Mouse (Mus musculus) layer of hippocampus, postnatal 25 days (tissue): Measurements from ENCODE around the gene Tmem246. TPM values are rescaled to one million over a fixed set of nuclear protein-coding genes. Genes with fewer than 3 reads are reported as not detected.
"Not testable (repeated sequence)": the region's sequence is repeated elsewhere in the genome, so short reads cannot be mapped to it uniquely, and the experiment has no call there.

ENCODE experiments used
- DNase-seq, 2 experiments: peaks; one replicate each; pipeline ENCODE4 v3.0.0; 2022; ENCODE audit warnings: mixed read lengths in 2 of 2, low spot score in 1 of 2; ENCODE audit errors: extremely low spot score in 1 of 2
- total RNA-seq, 2 experiments: library from RNA; stranded (reverse); gene quantifications; 2 replicates each; pipeline ENCODE4 v1.2.3; 2021

Tmem246 gene
- 10 to 100 TPM; 66.0 to 75.9 TPM for total RNA-seq

GRCm38 (mm10) chr4:49597183-49598100 lies at the start of gene Tmem246:
Gene Tmem246, minus strand, starts transcription at chr4:49597876.
- peak; percentile 49 to 76 for DNase-seq

GRCm38 (mm10) chr4:49639913-49640312 lies 42.2 kb upstream of the Tmem246 start:
- DNase-seq, result no peak

- no peak for DNase-seq
These were observed 40.1 kb upstream of the Tmem246 start for GRCm38 (mm10) chr4:49637821-49638220.

- no peak for DNase-seq
These were observed 34.4 kb upstream of the Tmem246 start for GRCm38 (mm10) chr4:49632139-49632481.

GRCm38 (mm10) chr4:49631319-49632138 lies 33.9 kb upstream of the Tmem246 start, which contains the start of gene Rnf20:
Gene Rnf20, plus strand, starts transcription at chr4:49632006.
- peak; percentile 89 to 95 for DNase-seq

GRCm38 (mm10) chr4:49628941-49629340 lies 31.3 kb upstream of the Tmem246 start:
- DNase-seq, result no peak

GRCm38 (mm10) chr4:49626973-49627372 lies 29.3 kb upstream of the Tmem246 start:
- peak; percentile 61 to 90 for DNase-seq

GRCm38 (mm10) chr4:49624969-49625368 lies 27.3 kb upstream of the Tmem246 start:
- DNase-seq, result not testable (repeated sequence)

- DNase-seq, result no peak
These were observed 26.2 kb upstream of the Tmem246 start for GRCm38 (mm10) chr4:49623916-49624315.

GRCm38 (mm10) chr4:49622272-49622671 lies 24.6 kb upstream of the Tmem246 start:
- no peak for DNase-seq

- not testable (repeated sequence) for DNase-seq
These were observed 22.2 kb upstream of the Tmem246 start for GRCm38 (mm10) chr4:49619861-49620260.

- no peak for DNase-seq
These were observed 19.2 kb upstream of the Tmem246 start for GRCm38 (mm10) chr4:49616924-49617323.

GRCm38 (mm10) chr4:49605459-49605858 lies 7.8 kb upstream of the Tmem246 start:
- DNase-seq, result no peak

- no peak for DNase-seq
These were observed 6.9 kb upstream of the Tmem246 start for GRCm38 (mm10) chr4:49604616-49605015.

GRCm38 (mm10) chr4:49604016-49604546 lies 6.4 kb upstream of the Tmem246 start:
- no peak for DNase-seq

GRCm38 (mm10) chr4:49603161-49603560 lies 5.5 kb upstream of the Tmem246 start:
- DNase-seq, result no peak

GRCm38 (mm10) chr4:49596846-49597182 lies 862 bp downstream of the Tmem246 start:
- DNase-seq, result peak in 1 of 2 experiments; percentile 43

- DNase-seq, result no peak
These were observed 7.5 kb downstream of the Tmem246 start for GRCm38 (mm10) chr4:49590152-49590551.

GRCm38 (mm10) chr4:49586811-49587210 lies 10.9 kb downstream of the Tmem246 start:
- no peak for DNase-seq

- DNase-seq, result no peak
These were observed 12.1 kb downstream of the Tmem246 start for GRCm38 (mm10) chr4:49585524-49586101.
